Mouse (Mus musculus) limb, embryonic 10.5 days (tissue): ENCODE results near the gene Cib1. TPM values are rescaled to one million over a fixed set of nuclear protein-coding genes. Genes with fewer than 3 reads are reported as not detected.

Experiments
- DNase-seq: peaks from one replicate; pipeline ENCODE4 v3.0.0-alpha.2; 2017; ENCODE audit warnings: low spot score
- H3K27ac ChIP-seq: fragments of 300-500 bp; sonication (generic); 2 replicates; pipeline ENCODE4 v1.5.1; 2016; ENCODE audit warnings: mild to moderate bottlenecking
- H3K27me3 ChIP-seq: fragments of 300-500 bp; sonication (generic); 2 replicates; pipeline ENCODE4 v1.6.1; 2016; ENCODE audit warnings: low read depth, mild to moderate bottlenecking; ENCODE audit not compliant: poor library complexity, severe bottlenecking
- H3K36me3 ChIP-seq: fragments of 300-500 bp; sonication (generic); 2 replicates; pipeline ENCODE4 v1.6.1; 2016; ENCODE audit warnings: mild to moderate bottlenecking, moderate library complexity
- H3K4me1 ChIP-seq: fragments of 300-500 bp; sonication (generic); 2 replicates; pipeline ENCODE4 v1.6.1; 2016
- H3K4me3 ChIP-seq: fragments of 300-500 bp; sonication (generic); 2 replicates; pipeline ENCODE4 v1.5.1; 2016; ENCODE audit warnings: mild to moderate bottlenecking, moderate library complexity
- H3K9me3 ChIP-seq: fragments of 300-500 bp; sonication (generic); replicated peaks from 2 replicates; pipeline ENCODE4 v1.6.1; 2016; ENCODE audit warnings: mild to moderate bottlenecking
- WGBS: fragments of 180-500 bp; shearing (Covaris S2); methylation state at CpG from one replicate; pipeline ENCODE4 v1.1.7; 2016; 5-methylcytosine and 5-hydroxymethylcytosine counted together
- polyA plus RNA-seq: library from polyadenylated mRNA; unstranded; fragments of >200 nt; fragmentation: Nextera tagmentation; extraction: Ambion mirVana; gene quantifications from 2 replicates; pipeline ENCODE4 v1.2.1, GENCODE M21; 2016

The Cib1 gene
- polyA plus RNA-seq, 1 experiment from 2014 or later, result 68.6 TPM

- no peaks in the 10 kb centered on the region for H3K27me3 ChIP-seq
- peaks cover 89% of the 10 kb centered on the region for H3K36me3 ChIP-seq
- WGBS, result 89% methylated on average over 4 of the region's 4 CpGs
- H3K4me3 ChIP-seq, result no peak overlapping the region
- H3K9me3 ChIP-seq, result no peaks in the 10 kb centered on the region
- H3K4me1 ChIP-seq, result no peaks in the 10 kb centered on the region
- no peak for DNase-seq
- no peak overlapping the region for H3K27ac ChIP-seq
These were observed 11.3 kb downstream of the Cib1 start for GRCm38 (mm10) chr7:80221179-80221750.

GRCm38 (mm10) chr7:80220237-80220797 is 12.3 kb downstream of the Cib1 start:
- no peak overlapping the region for H3K4me3 ChIP-seq
- no peaks in the 10 kb centered on the region for H3K9me3 ChIP-seq
- H3K4me1 ChIP-seq, result peaks cover 1% of the 10 kb centered on the region
- WGBS, result 92% methylated on average over 9 of the region's 9 CpGs
- H3K27me3 ChIP-seq, result no peaks in the 10 kb centered on the region
- H3K36me3 ChIP-seq, result peaks cover 94% of the 10 kb centered on the region
- no peak overlapping the region for H3K27ac ChIP-seq
- no peak for DNase-seq

DNA sequence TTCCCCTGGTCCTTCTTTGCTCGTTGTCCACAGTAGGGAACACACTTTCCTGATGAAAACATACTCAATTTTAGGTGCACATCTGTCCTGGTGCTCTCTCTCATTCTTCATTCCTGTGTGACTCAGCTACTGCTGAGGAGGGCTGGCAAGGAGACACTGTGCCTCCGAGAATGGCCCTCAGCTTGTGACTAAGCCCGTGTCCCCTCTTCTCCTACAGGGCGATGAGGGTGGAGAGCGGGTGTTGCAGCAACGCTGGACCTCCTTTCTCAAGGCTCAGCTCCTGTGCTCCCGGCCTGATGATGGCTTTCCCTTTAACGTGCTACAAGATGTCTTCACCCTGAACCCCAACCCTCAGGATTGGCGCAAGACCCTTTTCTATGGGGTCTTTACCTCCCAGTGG is 13.9 kb downstream of the Cib1 start:
- peaks cover 10% of the 10 kb centered on the region for H3K4me1 ChIP-seq
- no peak overlapping the region for H3K27ac ChIP-seq
- no peaks in the 10 kb centered on the region for H3K27me3 ChIP-seq
- H3K9me3 ChIP-seq, result no peaks in the 10 kb centered on the region
- peaks cover 82% of the 10 kb centered on the region for H3K36me3 ChIP-seq
- H3K4me3 ChIP-seq, result no peak overlapping the region
- 90% methylated on average over 9 of the region's 9 CpGs for WGBS
- no peak for DNase-seq

DNA sequence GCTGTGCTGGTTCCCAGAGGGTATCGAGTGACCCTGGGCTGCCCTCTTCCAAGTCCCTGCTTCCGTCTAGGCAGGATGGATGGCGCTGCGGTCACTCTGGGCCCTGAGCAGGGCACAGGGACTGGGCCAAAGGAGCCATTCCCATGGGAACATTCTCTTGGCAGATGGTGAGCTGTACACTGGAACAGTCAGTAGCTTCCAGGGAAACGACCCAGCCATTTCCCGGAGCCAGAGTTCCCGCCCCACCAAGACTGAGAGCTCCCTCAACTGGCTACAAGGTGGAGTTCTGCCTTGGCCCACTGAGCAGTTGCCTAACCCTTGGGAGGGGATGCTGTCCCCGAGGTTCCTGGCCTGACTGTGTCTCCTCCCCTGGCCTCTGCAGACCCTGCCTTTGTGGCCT is 16.0 kb downstream of the Cib1 start:
- DNase-seq, result no peak
- peaks cover 78% of the 10 kb centered on the region for H3K36me3 ChIP-seq
- H3K4me1 ChIP-seq, result peaks cover 10% of the 10 kb centered on the region
- no peak overlapping the region for H3K4me3 ChIP-seq
- no peaks in the 10 kb centered on the region for H3K27me3 ChIP-seq
- 78% methylated on average over 8 of the region's 8 CpGs for WGBS
- H3K9me3 ChIP-seq, result no peaks in the 10 kb centered on the region
- H3K27ac ChIP-seq, result no peak overlapping the region

DNA sequence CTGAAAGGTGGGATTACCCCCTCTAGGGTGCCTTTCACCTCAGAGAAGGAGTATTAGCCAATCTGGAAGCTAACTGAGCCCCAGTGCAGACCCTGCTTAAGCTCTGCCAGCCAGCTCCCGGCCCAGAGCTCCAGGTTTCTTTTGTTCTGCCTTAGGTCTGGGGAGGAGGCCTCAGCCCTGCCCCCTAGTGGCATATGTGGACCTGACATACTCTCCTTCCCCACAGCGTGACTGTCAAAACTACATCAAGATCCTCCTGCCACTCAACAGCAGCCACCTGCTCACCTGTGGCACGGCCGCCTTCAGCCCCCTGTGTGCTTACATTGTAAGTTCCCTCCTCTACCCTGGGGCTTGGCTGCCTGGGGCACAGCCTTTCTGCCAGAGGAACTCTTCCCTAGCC is 17.2 kb downstream of the Cib1 start:
- Histone ChIP-seq H3K27ac (peak overlapping the region; percentile 85), H3K36me3 (peaks cover 67% of the 10 kb centered on the region)
- WGBS, result 27% methylated on average over 4 of the region's 4 CpGs

DNA sequence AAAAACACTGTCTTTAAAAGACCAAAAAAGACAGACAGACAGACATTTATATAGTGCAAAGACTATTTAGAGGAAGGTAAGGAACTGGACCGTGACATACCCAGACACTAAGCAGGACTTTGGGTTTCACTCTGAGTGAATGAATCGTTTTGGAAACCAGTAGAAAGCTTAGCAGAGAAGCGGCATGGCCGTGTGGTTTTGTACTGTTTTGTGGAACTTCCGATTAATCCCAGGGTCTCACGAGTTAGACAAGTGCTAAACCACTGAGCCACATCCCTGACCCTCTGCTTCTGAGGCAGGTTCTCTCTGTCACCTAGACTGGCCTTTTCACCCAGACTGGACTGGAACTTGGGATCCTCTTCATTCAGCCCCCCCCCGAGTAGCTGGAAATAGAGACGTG is 18.2 kb downstream of the Cib1 start:
- H3K4me3 ChIP-seq, result no peak overlapping the region
- no peaks in the 10 kb centered on the region for H3K27me3 ChIP-seq
- no peaks in the 10 kb centered on the region for H3K9me3 ChIP-seq
- peaks cover 13% of the 10 kb centered on the region for H3K4me1 ChIP-seq
- H3K36me3 ChIP-seq, result peaks cover 57% of the 10 kb centered on the region
- WGBS, result 83% methylated on average over 8 of the region's 8 CpGs
- H3K27ac ChIP-seq, result peak overlapping the region; percentile 85; the same call in 1 of the 2 replicates
- no peak for DNase-seq

More for the DNA sequence above, 17.2 kb downstream of the Cib1 start:
- Histone ChIP-seq H3K4me3 (no peak overlapping the region), H3K9me3 (no peaks in the 10 kb centered on the region), H3K27me3 (no peaks in the 10 kb centered on the region), H3K4me1 (peaks cover 10% of the 10 kb centered on the region)
- DNase-seq, result peak; percentile 85

GRCm38 (mm10) chr7:80213604-80214003 is 19.0 kb downstream of the Cib1 start:
- H3K27ac ChIP-seq, result no peak overlapping the region
- peaks cover 19% of the 10 kb centered on the region for H3K4me1 ChIP-seq
- 93% methylated on average over 7 of the region's 7 CpGs for WGBS
- H3K36me3 ChIP-seq, result peaks cover 49% of the 10 kb centered on the region
- no peaks in the 10 kb centered on the region for H3K9me3 ChIP-seq
- no peaks in the 10 kb centered on the region for H3K27me3 ChIP-seq
- no peak overlapping the region for H3K4me3 ChIP-seq
- no peak for DNase-seq

DNA sequence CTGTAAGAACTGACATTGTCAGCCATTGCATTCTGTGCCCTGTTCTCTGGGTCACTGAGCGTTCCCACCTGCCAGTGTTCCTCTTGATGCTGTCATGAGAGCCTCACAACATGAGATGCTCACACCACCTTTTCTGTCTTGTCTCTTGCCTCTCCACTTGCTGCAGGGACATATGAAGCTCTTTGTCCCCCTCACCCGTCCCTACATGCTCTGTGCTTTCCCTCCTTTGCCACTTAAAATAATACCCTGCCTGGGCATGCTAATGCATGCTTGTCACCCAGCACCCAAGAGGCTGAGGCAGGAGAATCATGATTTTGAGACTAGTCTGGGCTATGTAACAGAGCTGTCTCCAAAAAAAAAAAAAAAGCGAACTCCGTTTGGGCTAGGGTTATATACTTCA is 21.6 kb downstream of the Cib1 start:
- H3K27ac ChIP-seq, result no peak overlapping the region
- H3K9me3 ChIP-seq, result no peaks in the 10 kb centered on the region
- H3K4me3 ChIP-seq, result no peak overlapping the region
- no peak for DNase-seq
- 85% methylated on average over 4 of the region's 4 CpGs for WGBS
- peaks cover 23% of the 10 kb centered on the region for H3K36me3 ChIP-seq
- no peaks in the 10 kb centered on the region for H3K27me3 ChIP-seq
- H3K4me1 ChIP-seq, result peaks cover 44% of the 10 kb centered on the region

- H3K36me3 ChIP-seq, result peaks cover 16% of the 10 kb centered on the region
- no peak for DNase-seq
- peaks cover 47% of the 10 kb centered on the region for H3K4me1 ChIP-seq
- no peak overlapping the region for H3K4me3 ChIP-seq
- no peaks in the 10 kb centered on the region for H3K9me3 ChIP-seq
- no peaks in the 10 kb centered on the region for H3K27me3 ChIP-seq
- 82% methylated on average over 6 of the region's 6 CpGs for WGBS
- 0 out of 2 replicates have a peak overlapping the region, but pooled peaks have one; percentile 5 for H3K27ac ChIP-seq
These were observed 22.9 kb downstream of the Cib1 start for GRCm38 (mm10) chr7:80209669-80210068.

- Histone ChIP-seq H3K27ac (no peak overlapping the region), H3K4me1 (peaks cover 45% of the 10 kb centered on the region)
- DNase-seq, result no peak
These were observed 23.7 kb downstream of the Cib1 start for GRCm38 (mm10) chr7:80208738-80209430.

DNA sequence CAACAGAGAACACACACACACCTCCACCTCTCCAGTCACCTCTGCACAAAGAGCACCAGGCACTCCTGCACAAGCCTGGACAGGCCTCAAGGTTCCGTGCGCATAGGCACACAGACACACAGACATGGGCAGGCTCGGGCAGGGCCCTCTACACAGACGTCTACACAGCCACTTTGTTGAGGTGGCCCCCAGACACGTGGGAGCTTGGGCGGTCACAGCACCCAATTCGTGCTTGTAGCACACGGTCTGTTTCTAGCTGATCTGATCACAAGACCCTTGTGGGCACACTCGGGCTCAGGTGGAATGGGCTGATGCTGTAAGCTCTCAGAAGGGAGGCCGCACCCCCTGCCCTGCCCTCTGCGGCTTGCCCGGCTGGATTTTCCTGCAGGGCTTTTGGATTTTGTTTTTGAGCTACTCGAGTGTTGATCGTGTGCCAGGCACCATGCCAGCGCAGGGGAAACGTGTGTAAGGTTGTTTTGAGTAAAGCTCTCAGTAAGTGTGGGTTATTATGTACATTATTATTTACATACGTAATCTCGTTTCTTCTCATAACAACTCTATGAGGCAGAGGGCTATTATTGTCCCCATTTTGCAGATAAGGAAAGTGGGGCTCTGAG is 24.5 kb downstream of the Cib1 start:
- peak overlapping the region; percentile 43; the same call in 1 of the 2 replicates for H3K27ac ChIP-seq
- peaks cover 50% of the 10 kb centered on the region for H3K4me1 ChIP-seq
- DNase-seq, result no peak
- WGBS, result 85% methylated on average over 18 of the region's 18 CpGs
- H3K4me3 ChIP-seq, result no peak overlapping the region
- H3K9me3 ChIP-seq, result no peaks in the 10 kb centered on the region
- H3K36me3 ChIP-seq, result peaks cover 10% of the 10 kb centered on the region
- H3K27me3 ChIP-seq, result no peaks in the 10 kb centered on the region

More at GRCm38 (mm10) chr7:80208738-80209430, 23.7 kb downstream of the Cib1 start:
- H3K36me3 ChIP-seq, result peaks cover 13% of the 10 kb centered on the region
- 88% methylated on average over 10 of the region's 10 CpGs for WGBS
- H3K4me3 ChIP-seq, result no peak overlapping the region
- H3K9me3 ChIP-seq, result no peaks in the 10 kb centered on the region
- H3K27me3 ChIP-seq, result no peaks in the 10 kb centered on the region

GRCm38 (mm10) chr7:80207314-80207731 is 25.3 kb downstream of the Cib1 start:
- H3K27me3 ChIP-seq, result no peaks in the 10 kb centered on the region
- no peaks in the 10 kb centered on the region for H3K9me3 ChIP-seq
- peaks cover 10% of the 10 kb centered on the region for H3K36me3 ChIP-seq
- H3K4me3 ChIP-seq, result no peak overlapping the region
- 63% methylated on average over 3 of the region's 3 CpGs for WGBS
- H3K4me1 ChIP-seq, result peaks cover 51% of the 10 kb centered on the region
- DNase-seq, result no peak
- peak overlapping the region; percentile 43 for H3K27ac ChIP-seq
